Mouse (Mus musculus): Measurements from ENCODE around the gene Ube2c.

The Ube2c gene

DNA sequence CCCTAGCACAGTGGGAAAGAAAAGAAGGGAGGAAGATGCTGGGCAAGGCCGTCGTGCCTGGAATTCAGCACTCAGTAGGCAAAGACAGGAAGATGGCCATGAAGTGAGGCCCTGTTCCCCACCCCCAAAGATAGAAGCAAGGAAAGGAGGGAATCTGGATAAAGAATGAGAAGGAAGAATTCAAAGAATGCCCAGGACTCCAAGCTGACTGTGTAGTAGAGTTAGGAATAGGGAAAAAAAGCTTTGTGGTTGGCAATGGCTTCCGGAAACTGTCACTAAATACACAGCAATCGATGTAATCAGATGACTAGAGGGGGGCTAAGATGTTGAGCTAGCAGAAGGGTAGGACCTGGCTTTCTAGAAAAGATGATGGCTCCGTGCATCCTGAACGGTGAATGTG is 47.5 kb downstream of the Ube2c start:
- no peak for DNase-seq (ENCODE audit: extremely low spot score, low read depth, low spot score)

DNA sequence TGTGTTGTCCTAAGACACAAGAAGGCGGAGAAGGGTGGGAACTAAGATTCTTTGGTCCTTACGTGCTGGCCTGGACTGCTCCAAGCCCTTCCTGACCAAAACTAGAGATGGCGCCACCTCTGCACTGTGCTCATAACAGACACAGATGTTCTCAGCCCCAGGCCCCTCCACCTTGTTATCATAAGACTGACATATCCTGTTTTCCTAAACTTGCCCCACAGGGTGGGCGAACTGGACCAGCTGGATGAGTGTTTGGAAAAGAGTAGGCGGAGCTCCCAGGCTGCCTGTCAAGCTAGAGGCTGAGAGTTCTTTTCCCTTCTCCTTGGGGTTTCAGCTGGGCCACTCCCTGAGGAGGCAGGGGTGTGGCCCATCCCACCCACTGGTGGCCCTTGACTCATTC is 48.0 kb downstream of the Ube2c start:
- no peak for DNase-seq (ENCODE audit: extremely low spot score, low read depth, low spot score)

DNA sequence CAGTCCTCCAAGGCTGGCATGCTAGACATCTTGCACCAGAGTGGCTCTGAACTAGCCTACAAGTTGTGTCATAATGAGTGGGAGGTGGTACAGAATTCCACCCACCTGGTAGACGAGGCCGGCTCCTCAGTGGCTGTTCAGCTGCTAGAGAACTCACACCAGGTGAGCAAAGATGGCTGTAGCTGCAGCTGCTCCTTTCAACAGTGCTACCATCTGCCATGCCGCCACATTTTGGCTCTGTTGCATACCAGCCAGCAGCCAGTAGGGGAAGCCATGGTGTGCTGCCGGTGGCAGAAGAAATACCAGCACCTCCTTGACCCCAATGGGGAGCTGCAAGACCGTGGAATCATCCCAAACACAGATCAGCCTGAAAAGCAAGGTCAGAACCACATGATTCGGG is 51.4 kb downstream of the Ube2c start:
- DNase-seq (ENCODE audit: extremely low spot score, low read depth, low spot score) = no peak

DNA sequence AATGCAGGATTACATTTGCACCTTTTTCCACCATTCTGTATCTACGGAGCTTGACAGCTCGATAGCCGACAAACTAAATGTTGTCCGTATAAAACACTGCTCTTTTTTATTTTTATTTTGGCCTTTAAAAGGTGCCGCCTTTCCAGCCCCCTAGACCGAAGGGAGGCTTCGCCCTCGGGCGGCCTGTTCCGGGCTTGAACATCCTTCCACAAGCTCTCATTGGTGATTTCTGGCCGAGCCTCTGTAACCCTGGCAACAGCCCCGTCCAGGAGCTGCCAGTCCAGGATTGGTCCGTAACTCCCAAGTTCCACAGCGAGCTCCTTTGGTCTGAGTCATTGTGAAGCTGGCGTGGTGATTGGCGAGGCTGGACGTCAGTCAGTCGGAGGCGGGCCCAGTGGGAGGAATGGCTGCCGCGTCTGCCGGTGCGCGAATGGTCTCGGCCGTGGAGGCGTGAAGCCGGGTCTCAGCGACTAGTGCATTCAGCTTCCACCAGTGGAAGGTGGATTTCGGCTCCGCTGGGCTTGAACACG is 53.0 kb downstream of the Ube2c start, which contains the start of gene Zswim1:
Gene Zswim1, plus strand, starts transcription at position 51 of the 530 bp plus-strand sequence.
- DNase-seq (ENCODE audit: extremely low spot score, low read depth, low spot score) = peak; percentile 94

DNA sequence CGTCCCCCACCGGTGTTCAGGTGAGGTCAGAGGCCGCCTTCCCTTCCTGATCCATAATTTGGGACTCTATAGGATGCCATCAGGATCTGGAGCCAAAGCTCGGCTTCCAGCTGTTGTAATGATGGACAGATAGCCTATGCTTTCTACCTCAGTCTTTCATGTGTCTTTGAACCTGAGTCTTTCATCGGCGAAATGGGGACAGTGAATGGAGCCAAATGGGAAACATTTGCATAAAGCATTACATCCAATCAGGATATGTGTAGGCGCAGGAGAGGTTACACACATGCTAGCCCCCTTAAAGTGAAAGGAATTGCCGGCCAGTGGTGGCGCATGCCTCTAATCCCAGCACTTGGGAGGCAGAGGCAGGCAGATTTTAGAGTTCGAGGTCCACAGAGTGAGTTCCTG is 53.5 kb downstream of the Ube2c start:
- peak; percentile 46 for DNase-seq (ENCODE audit: extremely low spot score, low read depth, low spot score)

DNA sequence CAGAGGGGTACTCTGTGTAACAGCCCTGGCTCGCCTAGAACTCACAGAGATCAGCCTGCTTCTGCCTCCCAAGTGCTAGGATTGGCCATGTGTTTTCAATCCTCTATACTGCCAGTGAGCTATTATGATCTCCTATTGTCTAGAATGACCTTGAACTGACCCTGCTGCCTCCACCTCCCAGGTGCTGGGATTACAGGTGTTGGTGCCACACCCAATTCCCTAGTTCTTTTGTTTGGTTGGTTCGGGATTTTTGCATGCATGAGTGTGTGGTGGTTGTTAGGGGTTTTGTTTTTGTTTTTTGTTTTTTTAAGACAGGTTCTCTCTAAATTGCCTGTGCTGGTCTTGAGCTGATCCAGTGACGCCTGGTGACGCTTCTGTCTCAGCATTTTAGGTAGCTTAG is 54.3 kb downstream of the Ube2c start:
- no peak for DNase-seq (ENCODE audit: extremely low spot score, low read depth, low spot score)

DNA sequence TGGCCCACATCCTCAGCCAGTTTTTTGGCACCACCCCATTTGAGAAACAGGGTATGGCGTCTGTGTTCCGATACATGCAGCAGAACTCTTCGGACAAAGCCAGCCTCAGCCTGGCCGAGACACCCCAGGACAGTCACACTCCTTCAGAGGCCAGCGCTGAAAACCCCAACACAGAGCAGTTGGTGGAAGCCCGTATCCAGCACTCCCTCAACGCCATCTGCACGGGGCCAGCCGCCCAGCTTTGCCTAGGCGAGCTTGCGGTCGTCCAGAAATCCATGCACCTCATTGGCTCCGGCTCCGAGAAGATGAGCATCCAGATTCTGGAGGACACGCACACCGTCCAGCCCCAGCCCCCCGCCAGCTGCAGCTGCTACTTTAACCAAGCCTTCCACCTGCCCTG is 55.8 kb downstream of the Ube2c start:
- no peak for DNase-seq (ENCODE audit: extremely low spot score, low read depth, low spot score)

DNA sequence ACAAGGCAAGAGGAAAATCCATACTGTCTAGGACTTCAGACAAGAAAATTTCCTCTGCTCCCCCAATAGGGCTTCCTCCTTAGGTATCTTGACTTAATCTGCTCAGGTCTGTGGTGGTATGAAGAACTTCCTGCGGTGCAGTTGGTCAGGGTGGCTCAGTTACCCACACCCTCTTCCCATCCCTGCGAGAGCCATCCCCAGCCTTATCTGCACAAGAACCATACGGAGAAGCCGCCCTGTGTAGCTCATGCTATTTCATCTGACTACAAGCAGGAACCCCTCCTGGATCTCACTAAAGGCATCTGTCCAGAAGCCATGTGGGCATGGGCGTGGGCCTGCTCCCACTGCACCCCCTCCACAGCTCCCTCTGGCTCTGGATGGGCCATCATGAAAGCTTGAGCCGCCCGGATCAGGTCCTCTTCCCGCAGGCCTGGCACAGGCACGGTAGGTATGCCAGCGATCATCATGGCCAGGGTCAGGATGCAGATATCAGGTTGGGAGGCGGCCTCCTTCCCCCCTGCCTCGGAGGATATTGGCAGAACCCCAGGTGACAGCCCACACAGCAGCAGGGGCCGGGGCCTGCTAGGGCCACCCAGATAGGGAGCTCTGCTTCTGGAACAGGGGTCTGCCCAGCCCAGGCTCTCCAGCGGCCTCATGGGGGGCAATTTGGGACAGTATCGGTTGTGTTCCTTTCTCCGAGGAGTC is 57.6 kb downstream of the Ube2c start:
- DNase-seq (ENCODE audit: extremely low spot score, low read depth, low spot score) = no peak

Data from hindlimb bud, embryonic 11.5 days (tissue).